Mouse (Mus musculus): ENCODE measurements at regions not wholly inside any gene's neighbourhood (a gene's known extent, or its start where the extent isn't known, plus 50 kb on each side); places are given as distances from the start of the nearest gene placed in this dataset.

DNA sequence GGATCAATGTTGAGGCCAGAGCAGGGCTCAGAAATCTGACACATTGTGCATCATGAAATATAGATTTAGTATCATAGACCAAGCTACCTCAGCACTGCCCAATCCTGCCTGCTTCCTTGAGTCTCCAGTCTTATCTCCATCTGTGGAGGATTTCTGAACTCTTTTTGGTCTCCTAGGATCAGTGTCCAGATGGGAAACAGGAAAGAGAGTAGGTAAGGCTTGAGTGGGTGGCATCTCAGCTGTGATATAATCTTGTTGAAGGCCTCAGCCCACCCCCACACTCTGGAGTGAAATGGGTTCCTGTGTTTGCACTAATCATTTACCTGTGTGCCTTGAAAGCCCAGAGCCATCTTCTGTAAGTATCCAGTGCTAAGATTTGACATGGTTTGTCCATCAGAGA, 74.3 kb upstream of the Aff3 start:
- Histone ChIP-seq H3K27ac (no peak overlapping the region), H3K4me3 (no peak overlapping the region)
- no peak for DNase-seq (ENCODE audit: low spot score in 2 of 2)
- no peak for TF ChIP-seq CTCF (conservative IDR thresholded peaks at IDR 0.05)

DNA sequence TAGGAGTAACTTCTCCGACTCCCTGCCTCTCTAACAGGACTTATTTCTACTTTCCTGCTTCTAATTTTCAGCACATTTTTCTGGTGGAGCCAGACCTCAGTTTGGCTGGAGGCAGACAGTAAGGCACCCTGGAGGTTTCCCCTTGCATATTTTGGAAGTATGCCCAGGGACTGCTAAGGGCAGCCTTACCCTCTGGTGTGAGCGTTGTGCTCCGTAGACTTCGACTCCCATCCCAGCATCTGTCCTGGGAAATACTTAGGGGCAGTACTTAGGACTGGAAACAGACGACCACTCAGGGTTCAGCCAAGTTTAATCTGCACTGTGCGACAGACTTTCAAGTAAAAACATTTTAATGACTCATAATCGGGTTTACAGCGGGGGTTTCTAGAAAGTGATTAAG, 71.0 kb upstream of the Aff3 start:
- Histone ChIP-seq H3K27ac (no peak overlapping the region), H3K4me3 (no peak overlapping the region)
- DNase-seq (ENCODE audit: low spot score in 2 of 2): no peak
- TF ChIP-seq CTCF (conservative IDR thresholded peaks at IDR 0.05): no peak

DNA sequence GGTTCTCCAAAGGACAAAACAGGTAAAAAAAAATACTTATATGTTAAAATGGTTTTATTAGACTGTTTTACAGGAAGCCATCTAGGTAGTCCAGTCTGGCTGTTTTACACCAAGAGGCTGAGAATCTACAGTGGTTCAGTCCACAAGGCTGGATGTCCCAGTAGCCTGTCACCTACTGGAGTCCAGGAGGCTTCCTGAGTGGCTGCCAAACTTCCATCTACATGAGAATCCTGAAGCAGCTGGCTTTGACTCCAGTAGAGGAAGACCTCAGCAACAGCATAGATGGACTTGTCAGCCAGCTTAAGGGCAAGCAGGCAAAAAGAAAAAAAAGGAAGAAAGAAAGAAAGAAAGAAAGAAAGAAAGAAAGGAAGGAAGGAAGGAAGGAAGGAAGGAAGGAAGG, 68.4 kb upstream of the Aff3 start:
- TF ChIP-seq CTCF (conservative IDR thresholded peaks at IDR 0.05): no peak
- DNase-seq (ENCODE audit: low spot score in 2 of 2): no peak

DNA sequence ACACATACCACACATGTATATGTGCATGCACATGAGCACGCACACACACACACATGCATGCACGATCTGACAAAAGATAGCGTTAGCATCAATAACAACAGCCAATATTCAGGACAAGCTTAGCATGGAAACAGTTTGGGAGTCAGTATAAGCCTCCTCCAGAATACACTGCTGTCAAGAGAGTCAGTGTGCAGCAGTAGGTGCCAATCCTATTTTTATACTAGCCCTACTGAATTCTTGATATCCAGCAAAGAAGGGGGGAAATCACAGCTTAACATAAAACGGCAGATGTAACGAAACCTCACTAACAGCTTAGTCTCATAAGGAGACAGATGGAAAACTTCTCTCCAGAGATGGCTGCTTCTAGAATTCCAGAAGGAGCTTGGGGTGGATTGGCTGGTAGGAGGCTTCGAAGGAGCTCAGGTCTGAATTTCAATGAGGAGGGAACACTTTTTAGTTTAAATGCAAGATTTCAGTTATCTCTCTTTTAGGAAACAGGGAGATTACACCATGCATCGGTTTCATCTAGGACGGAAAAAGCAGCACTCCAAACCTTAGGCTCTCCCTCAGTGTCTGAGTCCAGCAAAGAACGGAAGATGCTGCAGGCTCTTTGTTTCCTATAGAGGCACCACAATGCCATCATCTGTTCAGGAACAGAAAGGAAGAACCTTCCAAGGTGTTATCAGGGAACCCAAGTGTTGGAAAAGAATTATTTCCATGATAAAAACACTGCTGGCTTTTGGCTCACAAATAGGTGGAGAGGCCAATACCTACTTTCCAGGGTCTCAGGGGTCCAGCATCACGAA, 65.4 kb upstream of the Aff3 start:
- peak; percentile 21 to 60 for DNase-seq (ENCODE audit: low spot score in 2 of 2)
- Histone ChIP-seq H3K27ac (no peak overlapping the region), H3K4me3 (no peak overlapping the region)
- TF ChIP-seq CTCF (conservative IDR thresholded peaks at IDR 0.05): no peak; the same call in 1 of the 2 replicates

More for the DNA sequence above, 68.4 kb upstream of the Aff3 start:
- Histone ChIP-seq H3K27ac (no peak overlapping the region), H3K4me3 (no peak overlapping the region)

DNA sequence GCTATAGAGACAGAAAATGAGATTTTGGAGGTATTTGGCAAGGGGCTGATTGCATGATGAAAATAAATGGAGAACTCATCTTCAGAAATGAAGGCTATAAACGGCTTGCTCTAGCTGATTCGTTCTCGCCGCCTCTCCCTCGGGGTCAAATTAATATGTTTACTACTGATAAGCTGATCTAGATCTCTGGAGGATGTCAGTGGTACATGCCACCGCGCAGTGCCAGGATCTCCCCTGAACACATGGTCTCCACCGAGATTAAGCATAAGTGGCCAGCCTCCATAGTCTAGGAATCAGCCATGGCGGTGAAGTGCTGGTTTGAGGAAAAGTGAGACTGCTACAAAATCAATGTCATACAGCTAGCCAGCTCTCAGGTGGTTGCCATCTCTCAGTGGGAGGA, 61.0 kb upstream of the Aff3 start:
- TF ChIP-seq CTCF (conservative IDR thresholded peaks at IDR 0.05): no peak
- H3K27ac ChIP-seq: no peak overlapping the region
- no peak for DNase-seq (ENCODE audit: low spot score in 2 of 2)
- H3K4me3 ChIP-seq: no peak overlapping the region

DNA sequence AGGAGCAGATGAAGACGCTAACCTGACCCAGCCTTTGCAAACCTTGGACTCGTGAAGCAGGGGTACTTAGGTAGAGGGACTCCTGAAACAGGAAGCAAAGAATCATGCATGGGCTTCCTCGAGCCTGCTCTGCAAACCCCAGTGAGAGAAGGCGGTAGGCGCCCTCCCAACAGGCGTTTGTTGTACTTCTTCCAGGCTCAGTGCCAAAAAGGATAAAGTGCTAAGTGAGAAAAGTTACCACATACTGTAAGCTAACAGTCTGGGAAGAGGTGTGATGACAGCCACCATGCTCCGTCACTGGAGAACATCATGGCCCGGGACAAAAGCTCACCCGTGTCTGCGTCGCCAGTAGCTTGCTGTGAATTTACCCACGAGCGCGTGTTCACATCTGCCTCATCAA, 59.9 kb upstream of the Aff3 start:
- no peak overlapping the region for H3K27ac ChIP-seq
- DNase-seq (ENCODE audit: low spot score in 2 of 2): no peak
- no peak overlapping the region for H3K4me3 ChIP-seq
- TF ChIP-seq CTCF (conservative IDR thresholded peaks at IDR 0.05): no peak

DNA sequence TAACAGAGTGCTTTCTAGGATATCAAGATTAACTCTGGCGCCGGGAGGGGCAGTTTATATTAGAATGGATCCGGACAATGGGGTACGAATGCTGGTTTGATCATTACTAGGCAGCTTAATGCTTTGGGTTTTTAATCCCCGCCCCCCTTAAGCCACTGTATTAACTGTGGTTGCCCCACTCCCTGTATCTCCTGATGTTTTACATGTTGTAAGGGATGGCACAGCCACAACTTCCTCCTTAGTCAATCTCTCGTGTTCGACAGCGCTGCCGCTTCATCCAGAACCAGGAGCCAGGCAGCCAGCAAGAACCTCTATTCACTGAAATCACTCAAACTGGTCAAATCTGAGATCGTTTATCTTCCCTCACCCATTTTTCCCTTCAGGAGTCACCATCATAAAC, 57.4 kb upstream of the Aff3 start:
- Histone ChIP-seq H3K4me3 (no peak overlapping the region), H3K27ac (no peak overlapping the region)
- no peak for DNase-seq (ENCODE audit: low spot score in 2 of 2)
- TF ChIP-seq CTCF (conservative IDR thresholded peaks at IDR 0.05): no peak

DNA sequence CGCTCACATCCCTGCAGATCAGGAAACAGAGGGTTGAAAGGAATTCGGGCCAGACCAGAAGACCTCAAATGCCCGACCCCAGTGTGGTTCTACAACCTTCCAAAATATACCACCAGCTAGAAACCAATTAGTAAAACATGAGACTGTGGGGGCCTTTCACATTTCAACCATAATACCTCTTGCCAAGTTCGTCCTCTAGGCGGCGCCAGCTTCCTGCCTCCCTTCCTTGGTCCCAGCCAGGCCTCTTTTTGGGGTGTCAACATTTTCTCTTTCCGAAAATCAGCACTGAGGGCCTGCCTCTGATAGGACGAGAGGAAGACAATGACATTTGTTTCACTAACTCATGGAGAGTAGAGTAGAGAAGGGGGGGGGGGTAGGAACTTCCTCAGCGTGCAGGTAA, 55.5 kb upstream of the Aff3 start:
- DNase-seq (ENCODE audit: low spot score in 2 of 2): no peak
- TF ChIP-seq CTCF (conservative IDR thresholded peaks at IDR 0.05): peak; percentile 64
- no peak overlapping the region for H3K4me3 ChIP-seq
- no peak overlapping the region for H3K27ac ChIP-seq

DNA sequence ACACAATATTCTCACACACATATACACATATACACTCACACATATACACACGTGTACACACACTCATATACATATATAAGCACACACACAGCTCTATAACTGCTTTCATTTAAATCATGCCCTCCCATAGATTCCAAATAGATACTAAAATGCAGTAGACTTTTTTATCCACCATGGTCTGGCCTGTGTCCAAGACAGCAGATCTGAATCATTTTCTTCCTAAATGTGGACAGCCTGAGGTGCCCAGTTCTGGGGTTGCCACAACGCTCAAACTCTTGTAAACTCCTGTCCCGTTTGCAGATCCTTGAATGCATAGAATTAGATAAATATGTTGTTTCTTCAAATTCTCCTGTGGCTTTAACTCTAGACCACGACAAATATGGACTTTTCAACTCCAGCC, 50.9 kb upstream of the Aff3 start:
- H3K4me3 ChIP-seq: no peak overlapping the region
- DNase-seq (ENCODE audit: low spot score in 2 of 2): no peak
- no peak for TF ChIP-seq CTCF (conservative IDR thresholded peaks at IDR 0.05)
- no peak overlapping the region for H3K27ac ChIP-seq
